Mouse (Mus musculus): ENCODE results near the gene Acer2. TPM values are rescaled to one million over a fixed set of nuclear protein-coding genes. Genes with fewer than 3 reads are reported as not detected.

The Acer2 gene
- polyA plus RNA-seq, 1 experiment = 2.1 TPM

- H3K36me3 ChIP-seq (ENCODE audit: control insufficient read depth, insufficient read depth, low read length) = no peaks in the 10 kb centered on the region
- no peak overlapping the region for H3K27ac ChIP-seq (ENCODE audit: insufficient read depth, low read length)
- TF ChIP-seq POLR2A (IDR thresholded peaks at IDR 0.05; ENCODE audit: low read depth, low read length) (no peak), CTCF (IDR thresholded peaks at IDR 0.05; ENCODE audit: extremely low read depth, insufficient read depth, insufficient read length, insufficient replicate concordance) (no peak)
- no peak overlapping the region for H3K4me3 ChIP-seq (ENCODE audit: extremely low read depth, insufficient read depth, insufficient read length)
- WGBS = 85% methylated on average over 18 of the region's 18 CpGs
- no peak for DNase-seq (ENCODE audit: low read depth in 1 of 2, low spot score in 2 of 2)
- no peaks in the 10 kb centered on the region for H3K27me3 ChIP-seq (ENCODE audit: control insufficient read depth, insufficient read depth, low read length)
- H3K4me1 ChIP-seq (ENCODE audit: control insufficient read depth, insufficient read depth, insufficient read length) = no peaks in the 10 kb centered on the region
Measured at GRCm38 (mm10) chr4:86911576-86912341, 37.6 kb downstream of the Acer2 start.

GRCm38 (mm10) chr4:86912757-86913156 lies 38.6 kb downstream of the Acer2 start:
- Histone ChIP-seq H3K4me3 (ENCODE audit: extremely low read depth, insufficient read depth, insufficient read length) (no peak overlapping the region), H3K36me3 (ENCODE audit: control insufficient read depth, insufficient read depth, low read length) (no peaks in the 10 kb centered on the region), H3K27me3 (ENCODE audit: control insufficient read depth, insufficient read depth, low read length) (no peaks in the 10 kb centered on the region), H3K27ac (ENCODE audit: insufficient read depth, low read length) (no peak overlapping the region), H3K4me1 (ENCODE audit: control insufficient read depth, insufficient read depth, insufficient read length) (no peaks in the 10 kb centered on the region)
- no peak for DNase-seq (ENCODE audit: low read depth in 1 of 2, low spot score in 2 of 2)
- 91% methylated on average over 7 of the region's 7 CpGs for WGBS
- TF ChIP-seq CTCF (IDR thresholded peaks at IDR 0.05; ENCODE audit: extremely low read depth, insufficient read depth, insufficient read length, insufficient replicate concordance) = no peak
- TF ChIP-seq POLR2A (IDR thresholded peaks at IDR 0.05; ENCODE audit: low read depth, low read length) = no peak

- WGBS = 70% methylated on average over 1 of the region's 1 CpGs
- Histone ChIP-seq H3K27me3 (ENCODE audit: control insufficient read depth, insufficient read depth, low read length) (no peaks in the 10 kb centered on the region), H3K27ac (ENCODE audit: insufficient read depth, low read length) (no peak overlapping the region), H3K4me1 (ENCODE audit: control insufficient read depth, insufficient read depth, insufficient read length) (no peaks in the 10 kb centered on the region), H3K36me3 (ENCODE audit: control insufficient read depth, insufficient read depth, low read length) (no peaks in the 10 kb centered on the region), H3K4me3 (ENCODE audit: extremely low read depth, insufficient read depth, insufficient read length) (no peak overlapping the region)
- DNase-seq (ENCODE audit: low read depth in 1 of 2, low spot score in 2 of 2) = no peak
- no peak for TF ChIP-seq CTCF (IDR thresholded peaks at IDR 0.05; ENCODE audit: extremely low read depth, insufficient read depth, insufficient read length, insufficient replicate concordance)
- no peak for TF ChIP-seq POLR2A (IDR thresholded peaks at IDR 0.05; ENCODE audit: low read depth, low read length)
Measured at GRCm38 (mm10) chr4:86916062-86916461, 41.9 kb downstream of the Acer2 start.

- H3K27ac ChIP-seq (ENCODE audit: insufficient read depth, low read length) = no peak overlapping the region
- WGBS = 92% methylated on average over 3 of the region's 3 CpGs
- no peaks in the 10 kb centered on the region for H3K27me3 ChIP-seq (ENCODE audit: control insufficient read depth, insufficient read depth, low read length)
- no peak for TF ChIP-seq POLR2A (IDR thresholded peaks at IDR 0.05; ENCODE audit: low read depth, low read length)
- no peak for TF ChIP-seq CTCF (IDR thresholded peaks at IDR 0.05; ENCODE audit: extremely low read depth, insufficient read depth, insufficient read length, insufficient replicate concordance)
- no peak for DNase-seq (ENCODE audit: low read depth in 1 of 2, low spot score in 2 of 2)
- no peak overlapping the region for H3K4me3 ChIP-seq (ENCODE audit: extremely low read depth, insufficient read depth, insufficient read length)
- no peaks in the 10 kb centered on the region for H3K36me3 ChIP-seq (ENCODE audit: control insufficient read depth, insufficient read depth, low read length)
- no peaks in the 10 kb centered on the region for H3K4me1 ChIP-seq (ENCODE audit: control insufficient read depth, insufficient read depth, insufficient read length)
Measured at GRCm38 (mm10) chr4:86923476-86924055, 49.4 kb downstream of the Acer2 start.

- no peak overlapping the region for H3K4me3 ChIP-seq (ENCODE audit: extremely low read depth, insufficient read depth, insufficient read length)
- no peak overlapping the region for H3K27ac ChIP-seq (ENCODE audit: insufficient read depth, low read length)
- peak; percentile 73; the same call in 1 of the 2 replicates for TF ChIP-seq CTCF (IDR thresholded peaks at IDR 0.05; ENCODE audit: extremely low read depth, insufficient read depth, insufficient read length, insufficient replicate concordance)
- TF ChIP-seq POLR2A (IDR thresholded peaks at IDR 0.05; ENCODE audit: low read depth, low read length) = no peak
- WGBS = 14% methylated on average over 9 of the region's 9 CpGs
- no peaks in the 10 kb centered on the region for H3K4me1 ChIP-seq (ENCODE audit: control insufficient read depth, insufficient read depth, insufficient read length)
- H3K36me3 ChIP-seq (ENCODE audit: control insufficient read depth, insufficient read depth, low read length) = no peaks in the 10 kb centered on the region
- no peaks in the 10 kb centered on the region for H3K27me3 ChIP-seq (ENCODE audit: control insufficient read depth, insufficient read depth, low read length)
- DNase-seq (ENCODE audit: low read depth in 1 of 2, low spot score in 2 of 2) = peak; percentile 18 to 53
Measured at GRCm38 (mm10) chr4:86924804-86925458, 50.7 kb downstream of the Acer2 start.

- WGBS = 82% methylated on average over 3 of the region's 3 CpGs
- Histone ChIP-seq H3K4me3 (ENCODE audit: extremely low read depth, insufficient read depth, insufficient read length) (no peak overlapping the region), H3K36me3 (ENCODE audit: control insufficient read depth, insufficient read depth, low read length) (no peaks in the 10 kb centered on the region), H3K27me3 (ENCODE audit: control insufficient read depth, insufficient read depth, low read length) (no peaks in the 10 kb centered on the region), H3K27ac (ENCODE audit: insufficient read depth, low read length) (no peak overlapping the region), H3K4me1 (ENCODE audit: control insufficient read depth, insufficient read depth, insufficient read length) (no peaks in the 10 kb centered on the region)
- TF ChIP-seq POLR2A (IDR thresholded peaks at IDR 0.05; ENCODE audit: low read depth, low read length) = no peak
- TF ChIP-seq CTCF (IDR thresholded peaks at IDR 0.05; ENCODE audit: extremely low read depth, insufficient read depth, insufficient read length, insufficient replicate concordance) = no peak
- no peak for DNase-seq (ENCODE audit: low read depth in 1 of 2, low spot score in 2 of 2)
Measured at GRCm38 (mm10) chr4:86926997-86927396, 52.8 kb downstream of the Acer2 start.
